Mouse (Mus musculus) NIH3T3 (cell line): ENCODE measurements around the gene Pde6h.

Experiments used
- DNase-seq: peaks from one replicate; pipeline ENCODE4 v3.0.0-alpha.2; 2012; ENCODE audit warnings: low read depth

The Pde6h gene

DNA sequence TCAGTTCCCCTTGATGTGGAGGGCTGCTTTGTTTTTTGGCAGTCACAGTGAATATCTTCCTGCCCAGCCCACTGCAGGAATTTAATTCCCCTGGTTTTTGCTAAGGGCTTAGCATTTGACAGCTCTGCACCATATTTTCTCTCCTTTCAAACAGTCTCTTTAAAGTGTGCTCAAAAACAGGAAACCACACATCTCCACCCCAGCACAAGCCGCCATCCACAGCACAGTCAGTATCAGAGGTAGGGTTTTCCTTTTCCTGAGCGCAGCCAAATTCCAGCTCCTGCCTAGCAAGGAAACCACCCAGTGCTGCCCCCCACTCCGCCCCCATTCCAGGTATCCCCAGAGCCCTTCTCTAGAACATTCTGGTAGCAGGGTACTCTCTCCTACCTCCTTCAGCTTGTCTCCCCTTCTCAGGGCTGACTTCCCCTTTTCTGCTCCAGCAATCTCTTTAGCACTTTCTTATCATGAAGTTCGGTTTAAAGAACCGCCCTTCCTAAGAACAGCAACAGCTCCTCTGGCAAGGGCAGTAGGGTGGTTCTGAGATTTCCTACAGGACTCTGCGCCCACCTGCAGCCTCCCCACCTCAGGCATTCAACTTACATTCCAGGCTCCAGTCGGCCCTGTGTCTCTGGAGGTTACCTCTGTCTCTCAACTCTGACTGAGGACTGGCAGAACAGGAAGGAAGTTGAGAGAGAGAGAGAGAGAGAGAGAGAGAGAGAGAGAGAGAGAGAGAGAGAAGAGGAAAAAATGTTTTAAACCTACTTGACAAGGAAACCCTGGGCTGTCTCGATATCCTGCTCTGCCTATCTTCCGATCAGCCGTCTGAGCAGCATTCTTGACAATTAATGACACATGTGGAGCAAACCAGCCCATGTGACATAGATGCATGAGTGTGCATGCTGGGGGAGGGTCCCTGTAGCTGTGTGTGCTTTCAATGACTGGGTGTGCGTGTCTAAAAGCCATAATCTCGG lies 17.7 kb downstream of the Pde6h start, which contains the start of gene Arhgdib:
TSS of gene Arhgdib (minus strand) at position 849 of the 971 bp plus-strand sequence.
- DNase-seq = peak; percentile 78

GRCm38 (mm10) chr6:136942280-136942679 lies 18.6 kb downstream of the Pde6h start:
- DNase-seq = no peak

- no peak for DNase-seq
These were observed 19.8 kb downstream of the Pde6h start for GRCm38 (mm10) chr6:136943392-136943791.

GRCm38 (mm10) chr6:136944511-136944910 lies 20.9 kb downstream of the Pde6h start:
- no peak for DNase-seq

GRCm38 (mm10) chr6:136946241-136946640 lies 22.6 kb downstream of the Pde6h start:
- DNase-seq = no peak

GRCm38 (mm10) chr6:136946943-136947342 lies 23.3 kb downstream of the Pde6h start:
- no peak for DNase-seq

DNA sequence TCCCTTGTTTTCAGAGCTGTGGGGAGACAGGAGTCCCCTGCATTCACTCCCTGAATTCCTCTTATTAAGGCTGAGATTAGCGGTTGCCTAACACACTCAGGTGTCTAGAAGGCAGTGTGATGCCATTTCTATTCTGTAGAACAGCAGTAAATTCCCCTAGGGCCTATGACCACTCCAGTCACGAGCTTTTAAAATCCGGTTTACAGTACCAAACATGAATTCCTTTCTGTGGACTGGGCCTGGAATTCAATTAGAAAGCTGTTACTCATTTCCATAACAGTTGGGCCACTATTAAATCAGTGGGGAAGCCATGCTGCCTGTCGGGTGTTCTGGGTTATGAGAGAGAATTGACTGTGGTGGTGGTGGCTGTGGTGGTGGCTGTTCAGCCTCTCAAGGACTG lies 24.1 kb downstream of the Pde6h start:
- peak; percentile 61 for DNase-seq

GRCm38 (mm10) chr6:136950171-136950570 lies 26.5 kb downstream of the Pde6h start:
- DNase-seq = no peak

- DNase-seq = no peak
These were observed 29.3 kb downstream of the Pde6h start for GRCm38 (mm10) chr6:136952930-136953329.

GRCm38 (mm10) chr6:136954192-136954591 lies 30.6 kb downstream of the Pde6h start:
- DNase-seq = no peak

DNA sequence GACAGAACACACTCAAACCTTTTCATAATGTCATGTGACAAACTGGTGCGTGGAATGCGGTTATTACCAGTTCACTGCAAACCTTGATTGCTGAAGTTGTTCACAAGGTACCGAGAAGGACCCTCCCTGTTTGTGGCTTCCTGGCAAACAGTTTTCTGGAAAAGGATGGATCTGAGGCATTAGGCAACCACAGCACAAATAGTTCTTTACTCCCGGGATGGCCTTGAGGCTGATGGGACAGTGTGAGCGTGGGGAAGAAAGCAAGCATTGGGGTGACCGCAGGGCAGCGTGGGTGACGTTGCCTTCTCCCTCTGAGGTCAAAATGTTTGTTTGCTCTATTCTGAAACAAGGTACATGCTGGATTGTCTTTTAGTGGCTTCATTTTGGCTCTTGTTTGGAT lies 31.1 kb downstream of the Pde6h start:
- no peak for DNase-seq

GRCm38 (mm10) chr6:136955240-136955639 lies 31.6 kb downstream of the Pde6h start:
- DNase-seq = no peak

DNA sequence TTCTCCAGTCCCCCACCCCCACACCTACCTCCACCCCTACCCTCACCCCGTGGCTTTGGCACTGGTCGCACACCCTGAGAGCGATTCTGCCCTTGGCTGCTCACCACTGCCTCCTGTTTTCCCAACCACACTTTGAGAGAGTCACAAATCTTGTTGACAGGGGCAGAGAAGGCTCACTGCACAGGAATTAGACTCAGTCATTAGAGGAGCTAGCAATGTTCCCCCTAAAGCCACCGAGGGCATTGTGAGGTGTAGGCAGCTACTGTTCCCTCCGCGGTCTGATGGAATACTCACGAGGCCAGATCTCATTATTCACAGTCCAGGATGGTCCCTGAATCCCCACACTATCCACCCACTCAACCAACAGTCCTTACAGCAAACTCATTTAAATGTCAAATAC lies 33.4 kb downstream of the Pde6h start:
- peak; percentile 69 for DNase-seq

DNA sequence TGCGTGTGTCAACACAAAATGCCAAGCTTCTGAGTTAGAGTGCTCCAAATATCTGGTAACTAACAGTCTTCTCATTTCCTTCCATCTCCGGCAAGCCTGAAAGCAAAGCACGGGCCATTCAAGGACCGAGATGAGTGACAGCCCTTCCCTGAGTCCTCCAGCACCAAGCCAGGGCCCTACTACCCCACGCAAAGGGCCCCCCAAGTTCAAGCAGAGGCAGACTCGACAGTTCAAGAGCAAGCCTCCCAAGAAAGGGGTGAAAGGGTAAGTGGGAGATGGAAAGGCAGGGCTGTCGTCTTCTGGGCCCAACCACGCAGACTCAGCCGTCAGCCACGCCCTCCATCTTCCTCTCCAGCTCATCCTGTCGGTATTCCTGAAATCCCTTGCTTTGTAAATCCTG lies 35.5 kb downstream of the Pde6h start:
- no peak for DNase-seq

- no peak for DNase-seq
These were observed 39.3 kb downstream of the Pde6h start for GRCm38 (mm10) chr6:136962957-136963356.

GRCm38 (mm10) chr6:136964609-136965510 lies 41.2 kb downstream of the Pde6h start:
- peak; percentile 51 for DNase-seq

DNA sequence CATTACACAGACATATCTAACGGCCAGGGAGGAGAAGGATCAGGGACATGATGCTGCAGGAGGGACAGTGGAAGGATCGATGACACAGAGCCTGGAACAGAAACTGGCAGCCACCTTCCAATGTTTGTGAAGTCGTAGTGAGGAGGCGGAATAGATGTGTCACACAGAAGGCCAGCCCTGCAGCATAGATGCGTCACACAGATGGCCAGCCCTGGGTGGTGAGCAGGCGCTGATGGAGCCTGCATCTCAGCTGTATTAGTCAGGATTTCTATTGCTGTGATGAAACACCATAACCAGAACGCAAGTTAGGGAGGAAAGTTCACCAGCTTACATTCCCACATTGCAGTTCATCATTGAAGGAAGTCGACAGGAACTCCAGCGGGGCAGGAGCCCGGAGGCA lies 42.3 kb downstream of the Pde6h start:
- DNase-seq = peak; percentile 79

DNA sequence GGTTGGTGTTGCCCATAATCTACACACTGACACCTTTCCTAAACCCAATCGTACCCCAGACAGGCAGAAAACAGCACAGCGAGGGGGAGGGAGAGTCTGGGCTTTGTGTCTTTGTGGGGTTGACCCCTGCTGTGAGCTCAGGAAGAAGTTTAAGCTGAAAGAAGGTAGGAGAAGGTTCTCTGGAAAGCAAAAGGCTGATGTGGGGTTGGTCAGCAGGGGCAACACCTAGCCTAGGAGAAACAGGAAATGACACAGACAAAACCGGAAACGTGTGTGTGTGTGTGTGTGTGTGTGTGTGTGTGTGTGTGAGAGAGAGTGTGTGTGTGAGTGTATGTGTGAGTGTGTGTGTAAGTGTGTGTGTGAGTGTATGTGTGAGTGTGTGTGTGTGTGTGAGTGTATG lies 43.8 kb downstream of the Pde6h start:
- no peak for DNase-seq

DNA sequence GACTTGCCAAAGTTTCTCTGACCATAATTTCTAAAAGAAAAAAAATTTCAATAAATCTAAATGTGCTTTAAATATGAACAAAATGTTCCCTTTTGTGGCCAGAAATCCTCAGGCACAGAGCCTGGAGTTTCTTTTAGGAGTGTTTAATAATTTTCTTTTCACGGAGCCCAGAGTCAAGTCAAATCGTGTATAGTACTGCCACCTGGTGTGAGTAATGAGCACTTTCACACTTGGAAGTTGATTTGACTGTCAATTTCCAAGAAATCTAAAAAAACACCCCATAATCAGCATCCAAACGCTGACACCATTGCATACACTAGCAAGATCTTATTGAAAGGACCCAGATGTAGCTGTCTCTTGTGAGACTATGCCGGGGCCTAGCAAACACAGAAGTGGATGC lies 45.2 kb downstream of the Pde6h start:
- DNase-seq = peak; percentile 83

- no peak for DNase-seq
These were observed 55.8 kb downstream of the Pde6h start for GRCm38 (mm10) chr6:136979274-136980082.

DNA sequence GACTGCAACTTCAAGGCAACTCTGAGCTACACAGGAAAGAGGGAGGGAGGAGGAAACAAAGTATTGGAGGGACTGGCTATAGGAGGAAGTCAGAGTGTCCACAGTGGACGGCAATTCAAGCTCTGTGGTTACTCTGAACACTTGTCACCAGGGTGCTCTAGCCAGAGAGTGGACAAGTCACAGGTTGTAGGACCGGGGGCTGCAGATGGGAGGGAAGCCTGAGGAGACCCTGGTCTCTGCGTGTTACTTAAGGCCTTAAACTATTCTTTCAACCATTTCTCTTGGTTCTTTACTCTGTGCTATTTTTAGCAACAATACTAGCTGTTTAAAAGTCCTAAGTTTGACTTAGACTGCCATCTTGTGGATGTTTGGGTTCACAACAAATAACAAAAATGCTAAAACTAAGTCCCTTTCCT lies 56.7 kb downstream of the Pde6h start:
- peak; percentile 83 for DNase-seq

DNA sequence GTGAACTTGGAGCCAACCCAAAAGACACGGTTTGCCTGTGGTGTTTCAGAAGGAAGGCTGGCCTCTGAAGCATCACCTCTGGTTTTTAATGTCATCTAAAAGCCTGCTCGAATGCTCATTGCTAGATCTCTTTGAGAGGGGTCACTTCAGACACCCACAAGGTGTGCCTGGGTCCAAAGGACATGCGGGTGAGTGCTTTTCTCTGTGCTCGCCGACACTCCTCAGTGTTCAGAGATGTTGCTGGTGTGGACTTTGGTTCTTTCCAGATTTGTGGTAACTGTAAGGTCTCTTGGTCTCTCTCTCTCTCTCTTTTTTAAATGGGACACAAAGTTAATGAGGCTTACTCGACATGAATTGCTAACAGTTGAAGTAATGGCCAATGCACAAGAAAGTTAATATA lies 58.9 kb downstream of the Pde6h start:
- DNase-seq = no peak
